Mouse (Mus musculus) mouse embryonic stem cell (cell line): ENCODE measurements around the gene Sh3pxd2a.

ENCODE experiments used
- in situ Hi-C, 2 experiments: fragments of 300-500 bp; cut with MboI; formaldehyde crosslinking; loops; 1 replicate in 1 of 2; 3 replicates in 1 of 2; pipeline ENCODE4 v1.14.3; 2019 to 2020; ENCODE audit warnings: low sequenced_read_pairs in 2 of 2, low pct_unique_long_range_greater_than_20kb in 1 of 2, mixed read lengths in 1 of 2; ENCODE audit not compliant: unreplicated experiment in 1 of 2

Gene Sh3pxd2a

DNA sequence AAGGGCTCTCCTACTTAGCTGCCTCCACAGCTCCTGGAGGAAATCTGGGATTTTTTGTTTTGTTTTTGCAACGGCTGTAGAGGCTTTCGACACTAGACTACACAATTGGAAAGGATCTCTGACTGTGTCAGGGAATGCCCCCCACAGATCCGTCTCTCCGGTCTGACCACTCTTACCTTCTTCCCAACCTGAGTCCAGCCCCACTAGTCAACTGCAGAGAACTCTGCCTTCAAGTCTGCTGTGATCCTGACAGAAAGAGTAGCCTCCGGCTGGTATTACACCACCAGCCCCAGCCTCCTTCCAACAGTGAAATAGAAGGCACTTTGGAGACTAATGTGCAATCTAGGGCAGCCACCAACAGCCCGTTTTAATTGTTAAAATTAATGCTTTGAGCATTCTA, 1.5 kb downstream of the Sh3pxd2a start:
- in situ Hi-C loops, result loop anchor here in 1 of 2 experiments (10.0 kb wide), 1 partner anchor 98 kb away; no protein-coding TSS in a partner anchor

DNA sequence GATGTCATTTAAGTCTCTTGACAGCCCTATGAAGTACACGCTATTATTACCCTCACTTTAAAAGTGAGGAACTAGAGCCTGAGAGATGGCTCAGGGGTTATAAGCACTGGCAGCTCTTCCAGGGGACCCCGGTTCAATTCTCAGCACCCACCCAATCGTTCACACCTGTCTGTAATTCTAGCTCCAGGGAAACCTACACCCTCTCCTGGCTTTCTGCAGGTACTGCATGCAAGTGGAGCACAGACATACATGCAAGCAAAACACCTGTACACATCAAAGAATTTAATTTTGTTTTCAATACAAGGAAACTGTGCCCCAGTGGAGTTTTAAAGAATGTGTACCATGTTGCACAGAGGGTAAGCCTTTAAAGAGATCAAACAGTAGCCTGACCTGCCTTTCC, 2.4 kb downstream of the Sh3pxd2a start:
- in situ Hi-C loops, result loop anchor here in 1 of 2 experiments (10.0 kb wide), 1 partner anchor 97 kb away; no protein-coding TSS in a partner anchor

DNA sequence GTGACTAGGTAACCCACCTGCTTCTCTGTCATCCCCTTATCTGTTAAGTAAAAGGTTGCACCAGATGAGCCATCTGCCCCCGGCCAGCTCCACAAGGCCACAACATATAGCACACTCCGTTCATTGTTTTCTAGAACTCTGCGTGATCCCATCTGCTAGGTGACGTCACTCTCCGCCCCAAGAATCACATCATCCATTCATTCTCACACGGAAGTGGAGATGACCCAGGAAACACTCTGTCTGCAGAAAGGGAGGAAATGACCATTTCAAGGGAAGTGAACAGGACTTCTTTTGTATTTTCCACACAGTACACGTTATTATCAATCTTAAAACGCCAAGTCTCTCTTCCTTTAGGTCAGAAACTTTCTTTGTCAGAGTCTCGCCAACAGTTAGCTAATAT, 2.8 kb downstream of the Sh3pxd2a start:
- in situ Hi-C loops, result loop anchor here in 1 of 2 experiments (10.0 kb wide), 1 partner anchor 97 kb away; no protein-coding TSS in a partner anchor

DNA sequence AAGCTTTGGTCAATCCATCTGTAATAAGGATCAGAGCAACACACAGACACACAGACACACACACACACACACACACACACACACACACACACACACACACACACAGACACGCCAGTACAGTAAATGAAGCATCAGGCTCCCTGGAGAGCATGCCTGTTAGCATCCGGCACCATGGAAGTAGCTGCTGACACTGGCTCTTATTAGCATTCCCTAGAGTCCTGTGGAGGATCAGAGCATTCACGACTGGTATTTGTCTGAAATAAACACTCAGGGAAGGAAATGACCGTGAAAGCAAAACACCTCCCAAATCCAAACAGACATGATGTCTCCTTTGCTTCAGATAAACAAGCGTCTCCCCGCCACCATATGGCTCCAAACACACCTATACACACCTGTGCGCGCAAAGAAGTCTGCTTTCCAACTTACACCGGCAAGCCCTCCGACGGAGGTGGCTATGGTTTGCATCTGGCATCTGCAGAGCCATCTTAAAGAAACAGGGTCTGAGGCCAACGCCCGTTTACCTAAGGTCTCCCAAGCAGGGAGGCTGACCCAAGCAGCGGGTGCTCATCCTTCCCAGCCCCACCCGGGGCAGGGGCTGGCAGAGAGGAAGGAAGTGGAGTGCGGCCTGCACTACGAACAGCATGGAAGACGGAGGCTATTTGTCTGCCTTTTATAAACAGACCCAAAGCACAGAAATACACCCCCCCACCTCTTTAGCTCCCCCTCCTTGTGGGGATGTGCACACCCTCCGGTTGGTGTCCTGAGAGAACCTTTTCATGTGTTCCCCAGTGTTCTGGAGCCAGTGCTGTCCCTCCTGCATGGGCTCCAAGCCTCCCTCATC, 3.9 kb downstream of the Sh3pxd2a start:
- in situ Hi-C loops, result loop anchor here in 1 of 2 experiments (10.0 kb wide), 1 partner anchor 96 kb away; no protein-coding TSS in a partner anchor

DNA sequence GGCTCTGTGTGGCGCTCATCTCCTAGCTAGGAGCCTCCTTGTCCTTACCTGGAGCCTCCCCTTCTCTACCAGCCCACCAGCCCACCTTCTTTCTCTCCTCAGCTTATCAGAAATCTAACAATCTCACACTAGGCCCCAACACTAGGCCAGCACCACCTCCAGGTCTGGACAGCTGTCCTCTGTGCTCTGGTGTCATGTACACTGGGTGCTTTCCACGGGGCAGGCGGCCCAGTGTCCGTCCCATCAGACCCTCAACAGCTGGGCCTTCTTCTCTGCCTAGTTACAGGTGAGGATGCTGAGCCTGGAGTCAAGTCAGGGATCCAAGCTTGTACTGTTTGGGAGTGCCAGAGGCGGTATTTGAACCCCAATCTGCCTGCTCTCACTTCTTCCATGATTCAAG, 5.0 kb downstream of the Sh3pxd2a start:
- in situ Hi-C loops, result no loop called here

DNA sequence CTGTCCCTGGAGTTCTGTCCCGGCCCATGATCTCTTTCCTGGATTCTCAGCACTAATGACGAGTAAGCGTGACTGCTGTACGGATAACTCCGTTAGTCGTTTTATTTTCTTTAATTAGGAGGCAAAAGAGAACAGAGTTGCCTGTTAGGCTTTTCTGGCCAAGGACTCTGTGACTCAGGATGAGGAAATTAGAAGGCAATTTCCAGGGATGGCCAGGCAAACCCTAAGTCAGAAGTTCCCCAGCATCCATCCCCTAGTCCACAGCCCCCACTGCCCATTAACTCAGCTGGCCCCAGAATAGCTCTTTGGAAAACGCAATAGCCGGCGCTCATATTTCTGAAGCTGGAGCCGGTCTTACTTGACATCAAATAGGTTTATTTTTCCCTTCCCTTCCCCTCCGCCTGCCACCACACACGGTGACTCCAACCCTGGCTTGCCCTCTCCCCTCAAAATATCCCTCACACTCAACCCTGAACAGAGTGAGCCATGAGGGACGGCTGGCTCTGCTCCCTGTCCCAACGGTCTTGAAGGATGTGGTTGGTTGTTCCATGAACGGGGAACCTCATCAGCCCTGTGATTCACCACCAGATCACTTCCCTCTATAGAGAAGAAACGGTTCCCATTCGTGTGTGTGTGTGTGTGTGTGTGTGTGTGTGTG, 5.6 kb downstream of the Sh3pxd2a start:
- in situ Hi-C loops, result no loop called here

DNA sequence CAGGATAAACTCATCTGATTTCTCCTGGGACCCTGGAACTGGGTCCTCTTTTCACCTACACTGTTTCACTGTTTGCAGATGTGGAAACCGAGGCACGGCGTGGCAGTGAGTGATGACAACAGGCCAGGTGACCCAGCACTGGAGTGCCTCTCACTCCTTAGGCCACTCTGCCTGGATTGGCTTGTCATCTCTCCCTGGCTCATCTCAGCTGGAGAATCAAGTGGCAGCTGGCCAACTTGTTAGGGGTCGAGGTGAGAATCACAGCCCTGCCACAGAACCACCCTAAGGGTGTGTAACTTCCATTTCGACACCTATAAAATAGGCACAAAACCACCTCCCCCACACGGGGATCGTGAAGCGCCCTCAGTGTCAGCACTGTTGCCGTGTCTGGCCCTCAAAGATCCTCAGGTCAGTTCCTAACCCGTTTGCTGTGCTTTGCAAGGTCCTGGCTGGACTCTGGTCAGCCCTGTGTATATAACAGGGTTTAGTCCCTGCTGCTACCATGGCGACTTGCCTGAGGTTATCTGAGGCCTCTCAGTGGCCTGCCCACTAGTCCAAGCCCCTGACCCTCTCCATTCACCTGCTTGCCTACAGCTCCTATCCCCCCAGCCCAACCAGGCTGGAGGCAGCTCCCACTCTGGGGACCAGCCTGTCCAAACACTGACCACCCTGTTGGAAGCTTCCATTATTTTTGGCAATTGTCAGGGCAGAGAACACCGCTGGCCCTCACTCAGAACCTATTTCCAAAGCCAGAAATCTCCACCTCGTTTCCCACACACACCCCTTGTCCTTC, 6.3 kb downstream of the Sh3pxd2a start:
- in situ Hi-C loops, result no loop called here

DNA sequence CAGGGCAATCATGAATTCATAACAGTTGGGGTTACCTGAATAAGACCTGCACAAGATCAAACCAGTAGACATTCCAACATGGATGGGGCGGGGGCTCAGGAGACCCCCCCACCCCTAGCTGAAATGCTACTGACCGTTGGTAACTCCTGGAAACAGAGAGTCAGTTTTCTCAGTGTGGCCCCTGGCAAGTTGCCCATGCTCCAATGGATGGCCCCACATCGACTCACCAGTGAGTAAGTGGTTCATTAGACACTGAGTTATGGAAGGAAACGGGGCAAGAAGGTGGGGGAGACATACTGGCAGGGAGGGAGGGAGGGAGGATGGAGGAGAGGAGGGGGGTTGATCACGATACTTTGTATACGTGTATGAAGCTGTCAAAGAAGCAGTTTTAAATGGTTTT, 8.2 kb downstream of the Sh3pxd2a start:
- in situ Hi-C loops, result no loop called here

DNA sequence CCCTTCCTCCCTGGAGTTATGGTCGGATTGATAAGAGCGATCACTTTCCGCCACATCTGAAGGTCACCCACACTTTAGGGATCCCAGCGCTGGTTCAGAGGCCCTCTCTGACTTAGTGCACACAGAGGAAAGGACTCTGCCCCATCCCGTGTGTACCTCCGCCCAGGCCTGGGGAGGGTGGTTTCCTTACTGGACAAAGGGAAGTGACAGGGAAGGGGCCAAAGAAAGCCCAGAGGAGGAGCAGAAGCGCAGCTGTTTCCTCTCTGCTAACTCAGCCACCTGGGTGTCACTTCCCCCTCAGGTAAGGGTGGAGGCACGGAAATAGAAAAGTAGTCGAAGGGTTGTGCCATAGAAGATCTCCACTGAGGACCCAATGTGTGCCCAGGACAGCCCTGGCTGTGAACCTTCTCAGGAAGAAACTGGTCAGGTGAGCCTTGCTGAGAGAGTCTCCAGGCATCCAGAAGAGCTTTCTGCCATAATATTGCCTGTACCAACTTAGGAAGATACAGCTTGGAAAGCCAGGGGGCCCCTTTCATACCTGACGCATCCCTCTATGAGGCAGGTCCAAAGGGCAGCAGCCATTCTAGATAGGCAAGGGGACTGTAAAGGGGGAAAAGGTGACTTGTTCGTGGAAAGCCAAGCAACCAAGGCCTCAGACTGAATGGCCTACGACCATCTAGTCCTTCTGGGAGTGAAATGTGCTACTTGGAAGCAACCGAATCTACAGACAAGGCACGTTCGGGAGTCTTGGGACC, 9.0 kb downstream of the Sh3pxd2a start:
- in situ Hi-C loops, result no loop called here

DNA sequence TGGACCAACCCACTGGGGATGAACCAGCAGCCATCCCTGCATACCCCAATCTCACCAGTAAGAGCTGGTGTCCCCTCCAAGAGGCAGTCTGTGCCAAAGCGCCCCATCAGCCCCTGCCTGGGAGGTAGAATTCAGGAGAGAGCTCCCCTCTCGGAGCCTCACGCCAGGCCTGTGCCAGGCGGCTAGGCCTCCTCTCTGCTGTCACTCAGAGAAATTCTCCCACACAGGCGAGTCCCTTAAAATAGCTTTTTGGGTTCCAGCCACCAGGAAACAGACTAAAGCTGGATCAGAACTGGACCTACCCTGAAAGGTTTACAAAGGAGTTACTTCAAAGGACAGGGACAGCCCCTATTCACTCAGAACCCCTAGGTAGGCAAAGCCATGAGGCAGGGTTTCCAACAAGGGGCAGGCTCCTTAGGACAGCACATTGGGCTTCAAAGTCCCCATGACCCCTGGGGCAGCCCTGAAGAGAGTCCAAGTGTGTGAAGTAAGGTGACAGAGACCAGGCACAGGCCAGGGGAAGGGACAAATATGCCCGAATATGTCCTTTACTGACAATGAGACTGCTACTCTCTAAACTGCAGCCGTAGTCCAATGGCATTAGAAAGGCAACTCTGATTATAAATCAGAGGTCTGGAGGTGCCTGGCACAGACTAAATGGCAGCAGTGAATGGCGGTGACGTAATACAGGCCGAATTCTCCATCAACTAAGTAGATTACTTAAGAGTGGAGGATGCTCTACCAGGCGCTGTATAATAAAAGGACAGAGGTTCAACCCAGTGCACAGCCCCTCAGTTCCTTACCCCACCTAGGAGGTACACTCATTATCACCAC, 9.8 kb downstream of the Sh3pxd2a start:
- in situ Hi-C loops, result no loop called here

DNA sequence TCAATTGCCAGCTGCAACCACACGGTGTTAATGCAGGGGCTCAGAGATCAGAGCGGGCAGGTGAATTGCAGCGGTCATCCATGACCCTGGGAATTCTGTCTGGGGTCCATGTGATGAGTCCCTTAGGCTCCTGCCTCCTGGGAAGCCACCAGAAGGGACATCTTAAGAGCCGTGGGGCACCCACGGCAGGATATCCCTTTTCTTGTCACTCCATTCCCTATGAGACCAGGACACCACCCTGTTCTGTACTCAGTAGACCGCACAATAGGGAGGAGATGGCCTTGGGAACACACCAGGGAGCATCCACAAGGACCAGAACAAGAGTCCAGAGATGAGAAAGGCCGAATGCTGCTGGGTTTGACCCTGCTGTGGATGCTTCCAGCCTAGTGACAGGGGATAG, 10.8 kb downstream of the Sh3pxd2a start:
- in situ Hi-C loops, result no loop called here

DNA sequence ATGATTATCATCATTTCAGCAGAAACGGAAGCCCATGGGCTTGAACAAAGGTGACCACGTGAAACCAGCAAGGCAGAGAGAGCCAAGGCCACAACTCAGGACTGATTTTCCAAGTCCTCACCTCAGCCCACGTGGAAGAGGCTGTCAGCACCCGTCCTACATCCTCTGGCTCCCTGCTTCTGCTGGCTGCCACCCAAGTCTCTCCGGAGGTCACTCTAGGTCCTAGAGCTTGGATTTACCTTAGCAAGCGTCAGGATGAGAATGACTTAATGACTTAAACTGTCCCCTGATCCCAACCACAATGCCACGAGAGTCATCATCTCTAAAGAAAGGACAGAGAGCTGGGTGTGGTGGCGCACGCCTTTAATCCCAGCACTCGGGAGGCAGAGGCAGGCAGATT, 11.5 kb downstream of the Sh3pxd2a start:
- in situ Hi-C loops, result no loop called here

DNA sequence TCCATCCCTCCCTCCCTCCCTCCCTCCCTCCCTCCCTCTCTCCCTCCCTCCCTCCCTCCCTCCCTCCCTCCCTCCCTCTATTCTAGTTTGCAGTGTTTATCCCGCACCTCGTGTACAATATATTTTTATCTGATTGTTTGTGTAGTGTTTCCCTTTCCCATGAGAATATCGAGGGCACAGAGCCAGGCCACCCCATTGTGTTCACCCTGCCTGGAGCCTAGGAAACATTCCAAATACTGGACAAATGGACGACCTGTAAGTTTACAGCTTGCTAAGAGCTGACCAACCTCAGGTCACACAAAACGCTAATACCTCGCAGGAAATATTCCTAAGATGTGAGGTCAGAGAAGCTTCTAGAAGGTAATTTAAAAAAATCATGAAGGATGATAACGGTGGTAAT, 12.0 kb downstream of the Sh3pxd2a start:
- in situ Hi-C loops, result no loop called here

DNA sequence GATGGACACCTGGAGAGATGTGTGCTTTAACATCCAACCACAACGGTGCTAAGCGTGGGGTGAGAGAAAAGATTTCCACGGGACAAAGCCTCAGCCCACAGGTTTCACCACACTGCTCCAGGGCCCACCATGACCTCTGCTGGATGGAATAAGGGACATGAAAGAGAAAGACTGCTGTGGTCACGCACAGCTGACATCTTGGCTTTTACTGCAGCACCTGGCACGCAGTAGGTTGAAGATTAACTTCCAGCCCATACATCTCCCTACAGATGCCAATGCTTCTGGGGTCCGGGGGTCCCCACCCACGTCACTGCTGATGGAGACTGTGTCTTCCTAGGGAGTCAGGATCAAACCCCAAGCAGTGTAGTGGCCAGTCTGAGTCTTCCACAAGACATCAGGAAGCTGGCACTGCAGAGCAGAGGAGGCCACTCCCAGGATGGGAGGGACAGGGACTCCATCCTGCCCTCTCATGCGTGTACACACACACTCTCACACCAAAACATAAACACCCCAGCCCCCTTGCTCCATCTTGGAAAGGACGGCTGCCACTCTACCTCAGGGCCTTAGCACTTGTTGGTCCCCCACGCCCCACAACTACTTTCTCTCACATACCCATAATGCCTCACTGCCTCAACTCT, 12.6 kb downstream of the Sh3pxd2a start:
- in situ Hi-C loops, result no loop called here

DNA sequence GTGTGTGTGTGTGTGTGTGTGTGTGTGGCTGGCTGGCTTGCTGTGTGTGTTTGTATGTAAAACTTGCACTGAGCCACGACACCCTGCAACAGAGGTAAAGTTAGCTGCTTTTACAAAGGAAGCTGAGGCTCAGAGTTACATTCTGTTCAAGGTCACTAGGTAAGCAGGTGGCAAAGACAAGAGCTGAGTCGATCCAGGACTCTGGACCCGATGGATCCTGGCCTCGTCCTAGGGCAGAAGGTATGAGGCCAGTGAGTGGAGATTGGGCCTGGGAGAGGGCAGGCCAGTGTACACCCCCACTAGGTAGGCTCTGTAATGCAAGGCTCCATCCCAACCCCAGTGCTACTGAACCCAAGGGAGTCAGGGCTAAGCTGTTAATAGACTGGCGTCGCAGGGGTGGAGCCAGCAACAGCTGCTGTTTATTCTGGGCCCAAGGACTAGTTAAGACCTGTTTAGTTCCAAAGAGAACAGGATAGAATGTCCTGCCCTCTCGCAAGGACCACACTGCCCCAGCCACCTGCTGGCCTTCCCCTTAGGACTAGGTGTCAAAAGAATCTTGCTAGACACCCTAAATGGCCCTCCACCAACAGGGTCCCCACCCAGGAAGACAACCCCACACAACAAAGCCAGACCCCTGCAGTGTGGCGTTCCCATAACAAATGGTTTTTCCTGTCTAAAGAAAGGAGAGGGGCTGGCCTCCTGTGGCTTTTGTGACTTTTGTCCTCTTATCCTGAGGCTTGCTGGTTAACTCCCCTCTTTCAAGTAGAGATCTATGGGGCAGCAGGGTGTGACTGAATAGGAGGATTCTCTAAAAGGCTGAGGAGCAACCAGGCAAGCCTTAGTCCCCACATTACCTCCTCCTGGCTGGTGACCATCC, 13.7 kb downstream of the Sh3pxd2a start:
- in situ Hi-C loops, result no loop called here

DNA sequence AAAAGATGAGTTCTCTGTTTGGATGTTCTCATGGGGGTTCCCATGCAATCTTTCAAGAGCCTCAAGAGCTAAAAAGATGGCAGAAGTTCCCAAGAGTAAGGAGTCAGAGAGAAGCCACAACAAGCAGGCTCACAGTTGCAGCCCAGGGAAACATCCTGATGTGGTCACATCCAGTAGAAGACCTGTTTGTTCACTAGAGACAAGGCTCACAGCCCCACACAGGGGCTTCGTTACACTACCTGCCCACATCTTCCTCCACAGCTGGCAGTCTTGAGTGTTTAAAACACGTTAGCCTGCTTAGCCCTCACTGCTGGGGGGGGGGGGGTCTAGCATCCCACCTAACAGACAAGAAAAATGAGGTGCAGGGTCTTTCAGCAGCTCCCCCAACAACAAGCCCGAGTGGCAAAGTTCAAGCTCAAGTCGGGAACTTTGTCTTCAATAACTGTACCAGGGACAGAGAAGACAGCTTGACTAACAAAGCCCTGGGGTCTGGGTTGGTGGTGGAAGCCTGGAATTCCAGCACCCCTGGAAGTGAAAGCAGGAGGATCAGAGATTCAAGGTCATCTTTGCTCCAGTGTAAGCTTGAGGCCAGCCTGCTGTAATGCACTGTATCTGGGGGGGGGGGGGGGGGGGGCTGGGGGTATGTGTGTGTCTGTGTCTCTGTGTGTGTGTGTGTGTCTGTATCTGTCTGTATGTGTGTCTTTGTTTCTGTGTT, 14.5 kb downstream of the Sh3pxd2a start:
- in situ Hi-C loops, result no loop called here
